Mouse (Mus musculus) NIH3T3 (cell line): ENCODE results near the gene Wdr34.

ENCODE experiments used
- DNase-seq: peaks from one replicate; pipeline ENCODE4 v3.0.0-alpha.2; 2012; ENCODE audit warnings: low read depth

Gene Wdr34

DNA sequence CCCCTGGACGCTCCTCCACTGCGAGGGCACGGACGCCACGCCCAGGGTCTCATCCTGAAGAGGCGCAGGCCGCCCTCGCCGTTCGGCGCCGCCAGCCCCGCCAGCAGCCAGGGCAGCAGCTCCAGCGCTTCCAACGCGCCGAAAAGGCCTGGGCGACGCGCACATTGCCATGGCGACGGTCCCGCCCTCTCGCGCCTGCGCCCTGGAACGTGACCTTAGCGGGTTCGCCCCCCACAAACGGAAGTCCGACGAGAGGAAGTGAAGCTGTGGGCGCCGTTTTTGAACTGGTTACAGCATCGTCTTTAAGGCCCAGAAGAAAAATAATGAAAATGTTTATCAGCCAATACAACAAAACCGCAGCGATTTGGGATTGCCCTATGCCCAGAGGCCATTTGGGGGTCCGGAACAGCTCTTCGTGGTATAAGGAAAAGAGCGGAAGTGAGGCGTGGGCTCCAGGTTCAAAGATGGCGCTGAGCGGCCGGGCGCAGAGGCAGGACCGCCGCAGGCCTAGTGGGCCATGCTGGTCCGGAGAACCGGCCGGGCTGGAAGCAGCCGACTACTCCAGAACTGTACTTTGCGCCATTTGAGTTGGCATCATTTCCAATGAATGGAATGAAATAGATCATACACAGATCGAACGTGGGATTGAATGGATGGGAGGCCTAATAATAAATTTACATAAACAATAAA is at the start of gene Wdr34:
Wdr34 (minus strand) TSS at position 183 of the 690 bp plus-strand sequence.
- DNase-seq, result peak; percentile 99

DNA sequence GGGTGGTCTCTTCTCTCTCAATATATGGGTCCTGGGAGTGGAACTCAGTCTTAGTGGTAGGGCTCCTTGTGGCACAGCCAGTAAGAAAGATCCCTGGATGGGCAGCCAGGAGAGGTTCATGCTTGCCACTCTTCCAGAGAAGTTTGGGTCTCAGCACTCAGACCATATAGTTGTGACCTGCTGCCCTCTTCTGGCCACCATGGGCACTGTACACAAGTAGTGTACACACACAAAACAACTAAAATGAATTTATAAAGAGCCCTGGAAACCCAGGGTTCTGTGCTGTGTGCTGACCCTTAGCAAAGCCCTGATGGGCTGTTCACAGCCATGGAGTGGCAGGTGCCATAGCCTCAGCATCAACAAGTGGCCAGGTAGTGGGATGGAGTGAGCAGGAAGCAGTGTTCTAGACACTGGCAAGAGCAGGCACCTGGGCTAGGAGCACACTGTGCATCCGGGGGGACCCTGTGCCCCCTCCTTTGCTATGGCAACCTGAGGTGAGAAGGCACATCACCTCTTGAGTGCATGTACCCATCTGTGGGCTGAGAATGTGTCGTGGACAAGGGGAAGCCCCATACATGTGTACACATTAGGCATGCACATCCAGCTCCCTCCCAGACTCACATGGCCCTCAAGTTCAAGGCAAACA is 47.3 kb upstream of the Wdr34 start:
- peak; percentile 75 for DNase-seq

DNA sequence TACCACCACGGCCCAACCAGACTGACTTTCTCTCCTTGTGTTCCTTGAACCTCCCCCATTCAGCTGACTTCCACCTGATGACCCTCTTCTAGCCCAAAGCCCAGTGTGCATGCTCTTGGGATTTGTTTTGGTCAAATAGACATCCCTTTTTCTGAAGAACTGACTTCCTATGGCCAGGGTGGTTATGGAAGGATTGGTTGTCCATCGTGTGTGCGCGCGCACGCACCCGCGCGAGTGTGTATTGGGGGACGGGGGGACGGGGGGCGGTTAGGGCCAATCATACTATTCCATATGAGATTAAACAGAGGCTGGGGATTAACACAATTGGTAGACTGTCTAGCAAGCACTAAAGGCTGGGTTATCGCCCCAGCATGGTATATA is 45.5 kb upstream of the Wdr34 start:
- DNase-seq, result peak; percentile 51

DNA sequence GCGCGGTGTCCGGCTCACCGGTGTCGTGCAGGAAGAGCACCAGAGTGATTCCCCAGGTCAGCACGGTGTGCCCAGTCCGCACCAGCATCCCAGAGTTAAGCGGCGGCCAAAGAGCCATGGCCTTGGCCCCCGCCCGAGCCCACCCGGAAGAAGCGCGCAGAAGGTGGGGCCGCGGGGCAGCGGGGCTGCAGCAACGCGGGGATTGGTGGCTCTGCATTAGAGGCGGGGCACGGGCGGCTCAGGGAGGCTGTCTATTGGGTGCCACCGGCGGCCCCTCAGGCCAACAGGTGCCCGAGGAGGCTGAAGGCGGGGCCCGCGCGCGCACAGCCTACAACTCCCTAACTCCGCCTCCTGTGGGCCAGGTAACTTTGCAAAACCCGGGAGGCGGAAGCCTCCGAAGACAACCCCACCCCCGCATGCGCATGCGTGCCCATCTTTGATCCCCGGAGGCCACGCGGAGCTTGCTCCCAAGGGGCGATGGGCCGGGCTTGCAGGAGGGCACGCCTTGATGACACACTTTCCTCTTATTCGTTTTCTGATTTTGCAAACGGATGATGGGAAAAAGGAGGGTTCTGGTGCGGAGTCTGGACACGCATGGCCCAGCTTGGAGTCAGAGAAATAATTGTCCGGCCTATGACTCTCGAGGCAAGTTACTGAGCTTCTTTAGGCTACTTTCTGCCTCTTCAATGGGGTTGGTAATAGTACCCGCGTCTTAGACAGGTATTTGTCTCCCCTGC is 45.0 kb upstream of the Wdr34 start, which contains the start of gene Zdhhc12:
Zdhhc12 (minus strand) TSS at position 178 of the 737 bp plus-strand sequence.
- DNase-seq, result peak; percentile 96

DNA sequence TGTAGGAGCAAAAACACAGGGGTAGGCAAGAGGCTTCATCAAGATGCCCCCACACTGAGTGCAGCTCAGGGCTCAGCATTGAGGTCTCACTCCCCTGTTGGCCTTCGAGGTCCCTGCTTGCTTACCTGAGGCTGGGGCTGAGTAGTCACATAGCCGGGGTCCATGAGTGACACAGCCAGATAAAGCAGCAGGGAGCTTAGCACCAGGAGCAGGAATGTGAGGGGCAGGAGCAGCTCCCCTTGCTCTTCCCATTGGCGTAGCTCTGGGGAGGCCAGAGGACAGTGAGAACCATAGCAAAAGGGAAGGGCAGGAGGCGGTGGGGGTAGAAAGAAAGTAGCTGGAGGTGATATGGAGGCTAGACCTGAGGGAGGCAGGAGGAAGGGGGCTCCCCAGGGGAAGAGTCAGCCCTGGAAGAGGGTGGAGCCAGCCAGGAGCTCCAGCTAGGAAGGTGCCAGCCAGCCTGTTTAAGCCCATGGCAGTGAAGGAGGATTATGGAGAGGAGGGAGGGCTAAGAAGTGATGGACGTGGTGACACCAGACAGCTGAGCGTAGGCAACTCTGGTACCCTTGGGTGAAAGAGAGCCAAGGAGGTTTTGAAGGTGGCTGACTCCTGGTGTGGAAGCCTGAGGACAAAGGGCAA is 43.7 kb upstream of the Wdr34 start:
- no peak for DNase-seq

DNA sequence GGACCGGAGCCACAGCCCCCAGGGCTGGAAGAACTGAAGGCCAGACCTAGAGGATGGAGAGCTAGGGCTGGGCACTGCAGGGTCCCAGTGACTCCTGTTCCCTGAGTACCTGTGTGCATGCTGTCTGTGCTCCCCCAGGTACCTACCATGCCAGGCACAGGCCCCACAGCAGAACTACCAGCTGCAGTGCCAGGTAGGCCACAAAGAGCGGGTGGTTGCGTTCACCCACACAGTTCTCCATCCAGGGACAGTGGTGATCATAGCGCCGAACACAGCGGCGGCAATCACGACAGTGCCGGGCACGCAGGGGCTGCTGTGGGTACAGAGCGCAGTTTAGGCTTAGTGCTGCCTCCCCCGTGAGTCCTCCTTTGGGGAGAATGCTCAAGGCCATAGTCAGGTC is 42.8 kb upstream of the Wdr34 start:
- no peak for DNase-seq

DNA sequence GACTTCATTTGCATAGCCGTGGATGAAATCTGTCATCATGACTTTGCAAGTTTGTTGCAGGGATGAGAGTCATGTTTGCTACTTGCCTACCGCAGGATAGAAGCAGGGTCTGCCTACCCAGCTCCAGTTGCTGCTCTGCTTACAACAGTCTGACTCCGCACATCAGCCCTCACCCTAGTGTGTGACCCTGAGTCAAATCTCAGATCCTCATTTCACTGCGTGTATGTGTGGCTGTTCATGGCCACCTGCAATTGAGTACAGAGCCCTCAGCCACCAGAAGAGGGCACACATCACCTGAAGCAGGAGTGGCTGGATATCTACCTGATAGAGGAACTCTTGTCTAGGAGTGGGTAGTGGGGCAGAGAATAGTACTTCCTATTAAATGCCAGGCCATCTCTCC is 38.6 kb upstream of the Wdr34 start:
- no peak for DNase-seq

DNA sequence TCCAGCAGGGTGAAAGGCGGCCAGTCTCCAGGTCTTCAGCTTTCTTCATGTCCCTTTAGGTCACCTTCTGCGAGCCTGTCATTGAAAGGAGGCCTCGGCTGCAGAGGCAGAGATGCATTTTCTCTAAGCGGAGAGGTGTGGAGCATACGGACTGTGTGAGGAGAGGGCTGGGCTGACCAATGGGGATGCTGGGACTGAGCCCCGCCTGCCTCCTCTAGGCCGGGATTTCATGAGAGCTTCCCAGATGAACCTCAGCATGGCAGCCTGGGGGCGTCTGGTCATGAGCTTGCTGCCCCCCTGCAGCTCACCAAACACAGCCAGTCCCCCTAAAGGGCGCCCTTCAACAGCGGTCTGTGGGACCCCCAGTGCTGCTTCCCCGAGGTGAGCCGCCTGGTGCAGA is 36.0 kb upstream of the Wdr34 start:
- DNase-seq, result no peak

DNA sequence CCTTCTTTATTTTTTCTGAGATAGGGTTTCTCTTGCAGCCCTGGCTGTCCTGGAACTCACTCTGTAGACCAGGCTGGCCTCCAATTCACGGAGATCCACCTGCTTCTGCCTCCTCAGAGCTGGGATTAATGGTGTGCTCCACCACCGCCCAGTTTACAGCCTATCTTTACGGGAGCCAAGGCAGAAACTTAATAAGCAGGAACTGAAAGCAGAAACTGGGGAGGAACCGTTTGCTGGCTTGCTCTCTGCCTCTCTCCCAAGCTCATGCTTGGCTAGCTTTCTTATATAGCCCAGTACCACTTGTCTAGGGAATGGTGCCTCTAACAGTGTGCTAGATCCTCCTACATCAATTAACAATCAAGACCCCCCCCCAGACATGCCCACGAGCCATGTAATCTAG is 35.4 kb upstream of the Wdr34 start:
- DNase-seq, result no peak

DNA sequence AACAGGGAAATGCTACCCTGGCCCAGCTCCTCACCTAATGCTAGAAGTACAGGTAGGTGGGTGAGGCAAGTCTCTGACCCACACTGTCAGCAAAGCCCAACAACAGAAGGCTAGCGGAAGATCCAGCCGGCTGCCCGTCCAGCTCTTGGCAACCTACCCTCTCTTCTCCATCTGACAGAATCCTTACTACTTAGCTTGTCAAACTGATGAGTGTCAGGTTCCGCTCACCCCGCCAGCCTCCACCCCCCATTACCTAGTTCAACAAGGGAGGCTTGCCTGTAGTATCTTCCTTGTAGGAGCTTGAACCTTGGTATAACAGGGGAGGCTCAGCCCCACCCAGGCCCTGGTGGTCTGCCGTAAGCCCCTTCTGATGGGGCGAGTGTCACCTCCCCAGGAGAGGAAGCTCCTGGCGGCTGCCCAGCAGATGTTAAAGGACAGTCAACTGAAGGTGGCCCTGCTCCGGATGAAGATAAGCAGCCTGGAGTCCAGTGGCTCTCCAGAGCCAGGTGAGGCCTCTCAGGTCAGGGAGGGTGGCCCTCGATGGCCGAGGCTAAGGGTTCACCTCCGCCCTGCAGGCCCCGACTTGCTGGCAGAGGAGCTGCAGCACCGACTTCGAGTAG is 31.6 kb upstream of the Wdr34 start:
- DNase-seq, result no peak

DNA sequence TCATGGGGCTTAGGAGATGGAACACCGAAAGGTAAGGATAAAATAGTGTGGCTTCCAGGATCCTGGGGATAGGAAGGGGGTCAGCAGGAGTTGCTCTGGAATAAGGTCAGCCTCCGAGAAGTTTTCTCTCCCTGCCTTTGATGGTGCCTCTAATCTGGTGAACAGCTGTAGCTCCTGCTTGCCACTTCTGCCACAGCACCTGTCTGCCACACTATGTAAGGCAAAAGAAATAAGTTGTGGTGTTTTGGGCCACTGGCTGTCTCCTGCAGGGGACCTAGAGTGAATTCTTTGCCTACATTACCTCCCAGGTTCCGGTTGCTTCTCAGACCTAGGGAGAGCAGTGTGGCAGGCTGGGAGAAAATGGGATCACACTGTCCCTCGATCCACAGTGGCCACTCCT is 30.1 kb upstream of the Wdr34 start:
- no peak for DNase-seq

DNA sequence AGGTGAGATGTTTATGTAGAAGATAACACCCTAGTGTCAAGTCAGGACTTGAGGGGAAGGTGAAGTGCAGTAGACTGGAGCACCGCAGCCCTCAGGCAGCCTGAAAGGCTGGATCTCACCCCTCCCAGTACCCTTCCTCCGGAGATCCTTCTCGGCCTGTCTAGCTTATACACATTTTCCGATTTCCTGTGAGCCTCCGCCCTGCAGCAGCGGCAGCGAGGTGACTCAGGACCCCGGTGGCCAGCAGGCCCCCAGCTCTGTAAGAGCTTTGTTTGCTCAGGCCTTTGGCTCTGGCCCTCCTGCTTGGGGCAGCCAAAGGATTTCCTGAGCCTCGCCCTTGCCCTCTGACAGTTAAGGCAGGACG is 29.6 kb upstream of the Wdr34 start:
- no peak for DNase-seq

DNA sequence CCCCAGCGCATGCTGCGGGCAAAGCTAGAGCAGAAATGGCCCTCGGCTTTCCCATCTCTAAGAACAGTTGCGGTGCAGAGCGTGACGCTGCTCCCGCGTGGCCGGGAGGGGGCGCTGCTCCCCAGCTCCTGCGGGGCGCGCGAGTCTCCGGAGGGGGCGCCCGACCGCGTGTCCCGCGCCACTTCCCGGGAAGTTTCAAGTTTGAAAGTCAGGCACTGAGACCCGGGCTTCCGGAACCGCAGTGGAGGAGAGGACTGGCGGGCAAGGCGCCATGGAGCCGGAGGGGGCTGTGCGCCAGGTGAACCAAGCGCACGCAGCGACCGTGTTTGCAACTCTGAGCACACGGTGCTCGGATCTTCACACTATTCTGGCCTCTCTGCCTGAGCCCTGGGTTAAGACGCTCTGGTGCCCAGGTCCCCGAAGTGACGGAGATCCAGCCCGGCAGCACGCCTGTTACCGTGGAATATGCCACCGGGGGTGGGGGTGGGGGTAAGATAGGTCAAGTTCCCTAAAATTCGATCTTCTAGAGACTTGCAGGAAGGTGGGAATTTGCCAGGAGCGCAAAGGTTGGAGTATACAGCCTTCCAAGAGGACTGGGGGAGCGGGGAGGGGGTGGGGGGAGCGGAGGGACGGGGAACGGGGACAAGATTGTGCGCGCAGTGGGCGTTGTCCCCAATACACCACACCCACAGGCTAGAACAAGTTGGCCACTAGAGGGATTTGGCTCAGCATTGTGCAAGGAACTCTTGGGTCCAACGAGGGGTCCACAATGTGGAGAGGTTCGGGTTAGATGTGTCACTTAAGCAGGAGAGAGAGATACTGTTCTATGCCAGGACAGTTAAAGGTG is 29.0 kb upstream of the Wdr34 start, which contains the start of gene Pkn3:
Pkn3 (plus strand) TSS at position 183 of the 847 bp plus-strand sequence.
- peak; percentile 93 for DNase-seq

DNA sequence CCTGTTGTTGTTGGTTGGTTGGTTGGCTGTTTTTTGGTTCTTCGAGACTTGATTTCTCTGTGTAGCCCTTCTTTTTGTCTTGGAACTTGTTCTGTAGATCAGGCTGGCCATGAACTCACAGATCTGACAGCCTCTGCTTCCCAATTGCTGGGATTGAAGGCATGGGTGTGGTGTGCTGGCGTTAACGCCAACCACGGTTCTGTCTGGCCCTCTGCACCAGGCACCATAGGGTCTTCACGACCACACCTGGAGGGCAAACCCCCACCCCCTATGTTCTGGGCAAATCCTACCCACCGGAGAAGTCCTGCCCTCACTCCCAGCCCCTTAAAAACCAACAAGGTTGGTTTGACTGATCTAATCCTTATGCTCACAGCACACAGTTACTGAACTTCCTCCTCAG is 28.3 kb upstream of the Wdr34 start:
- no peak for DNase-seq

DNA sequence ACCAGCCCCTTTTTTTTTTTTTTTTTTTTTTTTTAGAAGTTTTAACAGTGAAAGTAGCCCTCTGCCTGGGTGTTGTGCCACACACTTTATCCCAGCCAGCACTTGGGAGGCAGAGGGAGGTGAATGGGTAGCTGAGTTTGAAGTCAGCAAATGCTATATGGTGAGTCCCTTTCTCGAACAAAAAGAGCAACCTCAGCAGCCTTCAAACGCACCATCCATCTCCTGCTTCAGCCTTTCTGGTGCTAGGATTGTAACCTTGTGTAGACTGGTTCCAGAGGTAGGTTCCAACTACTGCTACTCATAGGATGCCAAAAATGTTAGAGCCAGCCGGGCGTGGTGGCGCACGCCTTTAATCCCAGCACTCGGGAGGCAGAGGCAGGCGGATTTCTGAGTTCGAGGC is 27.8 kb upstream of the Wdr34 start:
- DNase-seq, result no peak

DNA sequence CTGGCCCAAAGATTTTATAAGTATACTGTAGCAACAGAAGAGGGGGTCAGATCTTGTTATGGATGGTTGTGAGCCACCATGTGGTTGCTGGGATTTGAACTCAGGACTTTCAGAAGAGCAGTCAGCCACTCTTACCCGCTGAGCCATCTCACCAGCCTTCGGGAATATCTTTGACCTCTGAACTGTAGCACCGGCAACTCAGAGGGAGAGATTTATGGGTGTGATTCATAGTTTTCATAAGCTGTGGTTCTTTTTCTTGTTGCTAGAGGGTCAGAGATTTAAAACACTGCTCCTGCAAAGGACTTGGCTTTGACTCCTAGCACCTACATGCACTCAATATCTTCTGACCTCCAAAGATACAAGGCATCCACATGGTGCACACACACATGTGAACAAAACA is 26.9 kb upstream of the Wdr34 start:
- peak; percentile 56 for DNase-seq

DNA sequence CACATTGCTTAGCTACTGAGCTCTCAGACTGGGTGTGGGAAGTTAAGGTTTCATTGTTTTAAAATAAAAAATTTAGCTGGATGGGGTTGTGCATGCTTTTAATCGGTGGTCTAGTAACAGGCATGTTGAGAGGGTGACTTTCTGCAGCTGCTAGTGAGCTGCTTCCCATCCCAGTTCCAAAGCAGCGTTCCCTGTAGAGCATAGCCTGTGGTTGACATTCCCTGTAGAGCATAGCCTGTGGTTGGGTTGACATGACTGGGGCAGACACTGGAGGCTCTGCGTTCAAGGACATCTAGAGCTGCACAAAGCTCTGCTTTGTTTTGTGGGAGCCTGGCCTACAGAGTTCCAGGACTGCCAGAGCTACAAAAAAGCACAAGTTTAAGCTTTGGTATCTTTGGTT is 24.6 kb upstream of the Wdr34 start:
- DNase-seq, result no peak

DNA sequence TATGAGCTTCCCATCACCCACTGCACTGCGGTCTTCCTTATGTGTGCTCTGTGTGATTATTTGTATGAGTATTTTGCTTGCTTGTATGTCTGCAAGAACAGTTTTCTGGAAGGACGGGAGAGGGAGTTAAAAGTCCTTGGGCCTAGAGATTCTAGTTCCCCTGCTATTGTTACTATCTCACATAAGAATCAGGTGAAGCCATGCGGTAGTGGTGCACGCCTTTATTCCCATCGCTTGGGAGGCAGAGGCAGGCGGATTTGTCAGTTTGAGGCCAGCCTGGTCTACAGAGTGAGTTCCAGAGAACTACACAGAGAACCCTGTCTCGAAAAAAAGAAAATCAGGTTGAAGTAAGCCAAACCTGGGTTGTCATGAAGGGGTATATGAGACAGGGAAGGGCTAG is 24.2 kb upstream of the Wdr34 start:
- no peak for DNase-seq

DNA sequence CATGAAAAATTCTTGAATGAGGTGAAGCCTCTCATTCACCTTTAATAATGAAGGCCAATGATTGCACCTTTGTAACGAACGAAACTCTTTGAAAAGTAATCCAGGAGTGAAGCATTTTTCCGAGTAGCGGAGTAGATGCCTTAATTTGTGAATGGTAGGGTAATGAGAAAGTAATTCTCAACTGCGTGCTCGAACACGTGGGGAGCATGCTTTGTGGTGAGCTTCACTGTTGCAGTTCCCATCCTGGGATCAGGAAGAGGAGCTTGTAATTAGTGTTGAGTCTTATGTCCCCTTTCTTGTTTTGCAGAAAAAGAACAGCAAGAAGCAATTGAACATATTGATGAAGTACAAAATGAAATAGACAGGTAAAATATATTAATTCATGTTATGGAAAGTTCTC is 19.3 kb upstream of the Wdr34 start:
- no peak for DNase-seq

DNA sequence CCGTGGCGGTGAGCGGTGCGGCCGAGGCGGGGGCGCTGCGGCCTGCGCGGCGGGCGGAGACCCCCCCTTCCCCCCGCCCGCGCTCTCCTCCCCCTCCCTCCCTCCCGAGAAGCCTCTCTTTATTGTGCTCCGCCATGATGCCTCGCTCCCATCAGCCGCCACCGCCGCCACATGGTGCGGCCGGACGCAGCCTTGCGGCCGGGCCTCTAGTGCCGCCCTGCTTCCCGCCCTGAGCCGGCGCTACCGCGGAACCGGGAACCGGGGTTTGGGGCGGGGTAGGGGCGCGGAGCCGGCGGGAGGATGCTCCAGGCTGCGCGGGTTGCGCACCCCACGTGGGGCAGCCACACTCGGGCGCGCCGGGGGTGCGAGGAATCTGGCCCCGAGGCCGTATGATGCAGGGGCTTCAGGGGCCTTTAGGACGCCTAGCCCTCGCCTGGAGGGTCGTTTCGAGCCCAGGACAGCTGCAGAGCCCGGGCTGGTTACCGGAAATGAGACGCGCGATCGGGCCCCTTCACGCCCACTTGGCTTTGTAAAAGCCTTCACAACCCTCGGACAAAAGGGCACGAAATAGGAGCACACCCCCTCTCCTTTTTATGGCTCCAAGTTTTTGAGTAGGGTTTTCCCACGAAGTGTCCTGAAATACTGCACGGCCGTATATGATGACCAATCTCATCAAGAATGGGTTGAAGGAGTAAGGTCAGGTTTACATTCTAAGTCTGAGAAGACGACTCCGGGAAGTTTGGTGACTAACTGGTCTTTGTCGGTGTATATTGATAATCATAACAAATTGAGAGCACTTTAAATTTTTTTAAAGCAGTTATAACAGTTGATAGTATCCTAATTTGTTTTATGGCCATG is 18.6 kb upstream of the Wdr34 start:
- DNase-seq, result peak; percentile 66
